Mouse (Mus musculus) left cerebral cortex, postnatal 14 days (tissue): ENCODE measurements at regions not wholly inside any gene's neighbourhood (a gene's known extent, or its start where the extent isn't known, plus 50 kb on each side); places are given as distances from the start of the nearest gene placed in this dataset.

Experiments
- DNase-seq, 2 experiments: peaks; one replicate each; pipeline ENCODE4 v3.0.0; 2021 to 2022; ENCODE audit warnings: low spot score in 2 of 2, mixed read lengths in 1 of 2
- intact Hi-C: fragments of 180-260 bp; cut with DNase I; formaldehyde crosslinking; loops from one replicate; pipeline ENCODE4 v1.15.1; 2025

- intact Hi-C loops, result no loop called here
These were observed 332.5 kb upstream of the Nr2f2 start for GRCm38 (mm10) chr7:70698986-70699385.

GRCm38 (mm10) chr7:70692160-70692559, 325.6 kb upstream of the Nr2f2 start:
- DNase-seq, result no peak
- intact Hi-C loops, result no loop called here

More at GRCm38 (mm10) chr7:70698986-70699385, 332.5 kb upstream of the Nr2f2 start:
- no peak for DNase-seq

GRCm38 (mm10) chr7:70690845-70691244, 324.3 kb upstream of the Nr2f2 start:
- no peak for DNase-seq
- intact Hi-C loops, result no loop called here

GRCm38 (mm10) chr7:70669065-70669464, 302.5 kb upstream of the Nr2f2 start:
- intact Hi-C loops, result no loop called here
- no peak for DNase-seq

GRCm38 (mm10) chr7:70660162-70660561, 293.6 kb upstream of the Nr2f2 start:
- DNase-seq, result peak; percentile 22
- intact Hi-C loops, result no loop called here

GRCm38 (mm10) chr7:70649760-70650377, 283.3 kb upstream of the Nr2f2 start:
- intact Hi-C loops, result no loop called here
- DNase-seq, result no peak

- intact Hi-C loops, result no loop called here
- no peak for DNase-seq
These were observed 280.3 kb upstream of the Nr2f2 start for GRCm38 (mm10) chr7:70646801-70647200.

GRCm38 (mm10) chr7:70643694-70644301, 277.3 kb upstream of the Nr2f2 start:
- intact Hi-C loops, result no loop called here

GRCm38 (mm10) chr7:70643055-70643454, 276.5 kb upstream of the Nr2f2 start:
- intact Hi-C loops, result no loop called here
- no peak for DNase-seq

More at GRCm38 (mm10) chr7:70643694-70644301, 277.3 kb upstream of the Nr2f2 start:
- no peak for DNase-seq

GRCm38 (mm10) chr7:70641217-70641616, 274.7 kb upstream of the Nr2f2 start:
- intact Hi-C loops, result no loop called here
- no peak for DNase-seq

GRCm38 (mm10) chr7:70640574-70640973, 274.0 kb upstream of the Nr2f2 start:
- no peak for DNase-seq
- intact Hi-C loops, result no loop called here

- DNase-seq, result no peak
- intact Hi-C loops, result no loop called here
These were observed 271.6 kb upstream of the Nr2f2 start for GRCm38 (mm10) chr7:70638161-70638560.

- intact Hi-C loops, result no loop called here
- DNase-seq, result no peak
These were observed 267.5 kb upstream of the Nr2f2 start for GRCm38 (mm10) chr7:70634016-70634415.

GRCm38 (mm10) chr7:70633577-70633976, 267.0 kb upstream of the Nr2f2 start:
- DNase-seq, result peak in 1 of 2 experiments; percentile 5
- intact Hi-C loops, result no loop called here

- intact Hi-C loops, result no loop called here
- DNase-seq, result no peak
These were observed 259.2 kb upstream of the Nr2f2 start for GRCm38 (mm10) chr7:70625643-70626231.

- intact Hi-C loops, result no loop called here
- DNase-seq, result peak in 1 of 2 experiments; percentile 11
These were observed 258.4 kb upstream of the Nr2f2 start for GRCm38 (mm10) chr7:70624727-70625642.

- DNase-seq, result no peak
- intact Hi-C loops, result no loop called here
These were observed 257.6 kb upstream of the Nr2f2 start for GRCm38 (mm10) chr7:70624031-70624726.

- intact Hi-C loops, result no loop called here
- DNase-seq, result no peak
These were observed 252.9 kb upstream of the Nr2f2 start for GRCm38 (mm10) chr7:70619400-70619799.

GRCm38 (mm10) chr7:70618270-70618669, 251.7 kb upstream of the Nr2f2 start:
- intact Hi-C loops, result no loop called here
- no peak for DNase-seq
